Mouse (Mus musculus) lung, adult 2 months (tissue): ENCODE results near the gene Map2k2. TPM values are rescaled to one million over a fixed set of nuclear protein-coding genes. Genes with fewer than 3 reads are reported as not detected.

Experiments used
- DNase-seq: peaks from one replicate; pipeline ENCODE4 v3.0.0; 2022
- H3K4me1 ChIP-seq: fragments of 200-500 bp; 2 replicates; pipeline ENCODE4 v1.6.1; 2011; ENCODE audit warnings: low read length; ENCODE audit not compliant: control insufficient read depth, insufficient read depth
- H3K4me3 ChIP-seq: fragments of 200-500 bp; replicated peaks from 2 replicates; pipeline ENCODE3; 2011; ENCODE audit warnings: low read depth, mild to moderate bottlenecking, control low read depth, low read length; ENCODE audit errors: extremely low read depth
- CTCF ChIP-seq: fragments of 200-500 bp; IDR thresholded peaks from 2 replicates; pipeline ENCODE4 v1.5.1; 2011; ENCODE audit warnings: mild to moderate bottlenecking, low read length, control low read depth; ENCODE audit not compliant: insufficient read depth
- POLR2A ChIP-seq: fragments of 200-500 bp; IDR thresholded peaks from 2 replicates; pipeline ENCODE4 v1.6.1; 2011; ENCODE audit warnings: low read depth, mild to moderate bottlenecking, control low read depth, low read length, borderline replicate concordance; ENCODE audit errors: extremely low read depth
- WGBS: fragments of 180-500 bp; shearing (Covaris S2); methylation state at CpG from one replicate; pipeline ENCODE4 v1.1.7; 2018; 5-methylcytosine and 5-hydroxymethylcytosine counted together
- polyA plus RNA-seq: library from polyadenylated mRNA; depleted of rRNA; stranded (reverse); fragments of >200 nt; gene quantifications from 2 replicates; pipeline ENCODE4 v1.2.3, GENCODE M21; 2012

The Map2k2 gene
- polyA plus RNA-seq, 1 experiment: 147 TPM

- no peak for DNase-seq
- TF ChIP-seq POLR2A (no peak), CTCF (no peak)
- 56% methylated on average over 7 of the region's 7 CpGs for WGBS
- Histone ChIP-seq H3K4me3 (no peak overlapping the region), H3K4me1 (peaks cover 39% of the 10 kb centered on the region)
Measured at GRCm38 (mm10) chr10:81143157-81143633, 37.5 kb downstream of the Map2k2 start.

- Histone ChIP-seq H3K4me3 (no peak overlapping the region), H3K4me1 (peaks cover 37% of the 10 kb centered on the region)
- 94% methylated on average over 52 of the region's 52 CpGs for WGBS
- DNase-seq: no peak
- TF ChIP-seq POLR2A (no peak), CTCF (no peak)
Measured at GRCm38 (mm10) chr10:81143845-81144437, 38.2 kb downstream of the Map2k2 start.

- DNase-seq: no peak
- Histone ChIP-seq H3K4me3 (no peak overlapping the region), H3K4me1 (peaks cover 30% of the 10 kb centered on the region)
- WGBS: 57% methylated on average over 27 of the region's 27 CpGs
- TF ChIP-seq CTCF (no peak), POLR2A (no peak)
Measured at GRCm38 (mm10) chr10:81144667-81145066, 39.0 kb downstream of the Map2k2 start.

GRCm38 (mm10) chr10:81145307-81145706 is 39.6 kb downstream of the Map2k2 start:
- no peak for DNase-seq
- TF ChIP-seq POLR2A: no peak
- TF ChIP-seq CTCF: no peak
- H3K4me3 ChIP-seq: no peak overlapping the region
- peaks cover 27% of the 10 kb centered on the region for H3K4me1 ChIP-seq
- WGBS: 90% methylated on average over 6 of the region's 6 CpGs

- Histone ChIP-seq H3K4me1 (peaks cover 22% of the 10 kb centered on the region), H3K4me3 (no peak overlapping the region)
- 47% methylated on average over 7 of the region's 7 CpGs for WGBS
- no peak for TF ChIP-seq CTCF
- no peak for TF ChIP-seq POLR2A
- no peak for DNase-seq
Measured at GRCm38 (mm10) chr10:81145778-81146177, 40.1 kb downstream of the Map2k2 start.

- no peak overlapping the region for H3K4me3 ChIP-seq
- 70% methylated on average over 4 of the region's 4 CpGs for WGBS
- H3K4me1 ChIP-seq: peaks cover 21% of the 10 kb centered on the region
- TF ChIP-seq CTCF (no peak), POLR2A (no peak)
- no peak for DNase-seq
Measured at GRCm38 (mm10) chr10:81146296-81146695, 40.6 kb downstream of the Map2k2 start.

GRCm38 (mm10) chr10:81151261-81151660 is 45.5 kb downstream of the Map2k2 start:
- Histone ChIP-seq H3K4me3 (no peak overlapping the region), H3K4me1 (peaks cover 2% of the 10 kb centered on the region; the same call in 1 of the 2 replicates)
- TF ChIP-seq POLR2A (no peak), CTCF (no peak)
- DNase-seq: no peak
- 65% methylated on average over 6 of the region's 6 CpGs for WGBS

- WGBS: 61% methylated on average over 12 of the region's 12 CpGs
- no peaks in the 10 kb centered on the region for H3K4me1 ChIP-seq
- TF ChIP-seq CTCF (no peak), POLR2A (no peak)
- no peak for DNase-seq
- no peak overlapping the region for H3K4me3 ChIP-seq
Measured at GRCm38 (mm10) chr10:81152609-81153008, 46.9 kb downstream of the Map2k2 start.

GRCm38 (mm10) chr10:81154313-81154712 is 48.6 kb downstream of the Map2k2 start:
- no peaks in the 10 kb centered on the region for H3K4me1 ChIP-seq
- no peak overlapping the region for H3K4me3 ChIP-seq
- WGBS: 90% methylated on average over 12 of the region's 12 CpGs
- no peak for TF ChIP-seq CTCF
- no peak for TF ChIP-seq POLR2A
- DNase-seq: no peak

GRCm38 (mm10) chr10:81154736-81155135 is 49.0 kb downstream of the Map2k2 start:
- TF ChIP-seq POLR2A (no peak), CTCF (no peak)
- no peak for DNase-seq
- 76% methylated on average over 6 of the region's 6 CpGs for WGBS
- Histone ChIP-seq H3K4me1 (no peaks in the 10 kb centered on the region), H3K4me3 (no peak overlapping the region)
